Mouse (Mus musculus) cerebellum, adult 2 months (tissue): ENCODE data around the gene Ddx39b.

ENCODE experiments used
- CTCF ChIP-seq: fragments of 200-500 bp; IDR thresholded peaks from 2 replicates; pipeline ENCODE4 v1.5.1; 2011; ENCODE audit warnings: low read depth, mild to moderate bottlenecking, control low read depth, low read length, moderate library complexity, borderline replicate concordance; ENCODE audit not compliant: insufficient read depth
- POLR2A ChIP-seq: fragments of 200-500 bp; IDR thresholded peaks from 2 replicates; pipeline ENCODE4 v1.6.1; 2011; ENCODE audit warnings: low read length, control low read depth, borderline replicate concordance; ENCODE audit not compliant: insufficient read depth

DNA sequence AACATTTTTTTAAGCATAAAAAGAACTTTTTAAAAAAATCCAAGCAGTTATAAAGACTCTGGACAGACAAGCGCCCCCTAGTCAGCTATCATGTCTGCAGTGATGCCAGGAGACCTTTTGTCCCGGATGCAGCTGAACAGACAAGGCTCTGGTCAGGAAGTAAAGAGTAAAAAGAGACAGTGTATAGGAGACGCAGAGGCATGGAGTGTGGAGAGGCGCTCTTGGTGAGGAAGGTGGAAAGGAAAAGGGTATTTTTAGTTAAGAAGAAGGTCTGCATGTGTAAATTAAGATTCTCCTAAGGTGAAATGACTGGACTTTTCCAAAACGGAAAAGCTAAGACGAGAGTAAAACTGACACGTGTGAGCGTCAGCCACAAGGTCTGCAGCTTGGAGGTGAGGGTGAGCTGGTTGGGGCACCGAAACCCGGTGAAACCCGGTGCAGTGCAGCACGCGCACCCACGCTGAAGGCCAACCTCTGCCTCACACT is 14.9 kb upstream of the Ddx39b start:
- no peak for TF ChIP-seq CTCF
- TF ChIP-seq POLR2A = no peak
